Mouse (Mus musculus) forebrain, embryonic 13.5 days (tissue): ENCODE measurements at regions not wholly inside any gene's neighbourhood (a gene's known extent, or its start where the extent isn't known, plus 50 kb on each side); places are given as distances from the start of the nearest gene placed in this dataset.

ENCODE experiments used
- ATAC-seq: fragments of 200-750 bp; cut with Nextera tagmentation; 2 replicates; pipeline ENCODE4 v1.8.0; 2017
- H3K27ac ChIP-seq: fragments of 300-500 bp; sonication (generic); 2 replicates; pipeline ENCODE4 v1.5.1; 2015; ENCODE audit warnings: inconsistent platforms, mild to moderate bottlenecking, moderate library complexity
- H3K27me3 ChIP-seq: fragments of 300-500 bp; sonication (generic); 2 replicates; pipeline ENCODE4 v1.6.1; 2015; ENCODE audit warnings: mild to moderate bottlenecking, inconsistent platforms
- H3K36me3 ChIP-seq: fragments of 300-500 bp; sonication (generic); 2 replicates; pipeline ENCODE4 v1.6.1; 2015; ENCODE audit warnings: mild to moderate bottlenecking, inconsistent platforms; ENCODE audit not compliant: poor library complexity, severe bottlenecking
- H3K4me1 ChIP-seq: fragments of 300-500 bp; sonication (generic); 2 replicates; pipeline ENCODE4 v1.6.1; 2015; ENCODE audit warnings: inconsistent platforms
- H3K4me2 ChIP-seq: fragments of 300-500 bp; sonication (generic); 2 replicates; pipeline ENCODE4 v1.6.1; 2015; ENCODE audit warnings: inconsistent platforms, mild to moderate bottlenecking, moderate library complexity
- H3K4me3 ChIP-seq: fragments of 300-500 bp; sonication (generic); 2 replicates; pipeline ENCODE4 v1.5.1; 2015; ENCODE audit warnings: mild to moderate bottlenecking, inconsistent platforms
- H3K9ac ChIP-seq: fragments of 300-500 bp; sonication (generic); 2 replicates; pipeline ENCODE4 v1.6.1; 2015; ENCODE audit warnings: mild to moderate bottlenecking, inconsistent platforms
- H3K9me3 ChIP-seq: fragments of 300-500 bp; sonication (generic); replicated peaks from 2 replicates; pipeline ENCODE4 v1.6.1; 2016; ENCODE audit warnings: inconsistent platforms
- WGBS: fragments of 180-500 bp; shearing (Covaris S2); methylation state at CpG from one replicate; pipeline ENCODE4 v1.1.7; 2015; 5-methylcytosine and 5-hydroxymethylcytosine counted together

- ATAC-seq = peak; percentile 38; the same call in 1 of the 2 replicates
- no peaks in the 10 kb centered on the region for H3K36me3 ChIP-seq
- 0 out of 2 replicates have a peak, but pooled peaks cover 3% of the 10 kb centered on the region for H3K4me1 ChIP-seq
- no peak overlapping the region for H3K4me2 ChIP-seq
- H3K9ac ChIP-seq = no peak overlapping the region
- 3% methylated on average over 6 of the region's 6 CpGs for WGBS
- no peak overlapping the region for H3K27ac ChIP-seq
- H3K9me3 ChIP-seq = no peaks in the 10 kb centered on the region
- no peak overlapping the region for H3K4me3 ChIP-seq
- no peaks in the 10 kb centered on the region for H3K27me3 ChIP-seq
Measured at GRCm38 (mm10) chr2:75150986-75151385, 325.4 kb downstream of the Mtx2 start.

GRCm38 (mm10) chr2:75151519-75151918, 325.9 kb downstream of the Mtx2 start:
- Histone ChIP-seq H3K4me1 (0 out of 2 replicates have a peak, but pooled peaks cover 3% of the 10 kb centered on the region), H3K4me2 (no peak overlapping the region), H3K27ac (no peak overlapping the region), H3K4me3 (no peak overlapping the region), H3K36me3 (no peaks in the 10 kb centered on the region), H3K27me3 (no peaks in the 10 kb centered on the region), H3K9ac (no peak overlapping the region), H3K9me3 (no peaks in the 10 kb centered on the region)
- no peak for ATAC-seq
- 86% methylated on average over 8 of the region's 8 CpGs for WGBS

- H3K9ac ChIP-seq = no peak overlapping the region
- no peak overlapping the region for H3K27ac ChIP-seq
- no peaks in the 10 kb centered on the region for H3K9me3 ChIP-seq
- H3K4me3 ChIP-seq = no peak overlapping the region
- H3K36me3 ChIP-seq = no peaks in the 10 kb centered on the region
- H3K4me2 ChIP-seq = no peak overlapping the region
- H3K4me1 ChIP-seq = 0 out of 2 replicates have a peak, but pooled peaks cover 2% of the 10 kb centered on the region
- no peaks in the 10 kb centered on the region for H3K27me3 ChIP-seq
- 32% methylated on average over 6 of the region's 6 CpGs for WGBS
- ATAC-seq = no peak
Measured at GRCm38 (mm10) chr2:75152477-75152990, 326.9 kb downstream of the Mtx2 start.

- 87% methylated on average over 3 of the region's 3 CpGs for WGBS
- no peak overlapping the region for H3K9ac ChIP-seq
- H3K4me3 ChIP-seq = no peak overlapping the region
- H3K36me3 ChIP-seq = no peaks in the 10 kb centered on the region
- no peak for ATAC-seq
- no peak overlapping the region for H3K4me2 ChIP-seq
- no peak overlapping the region for H3K27ac ChIP-seq
- no peaks in the 10 kb centered on the region for H3K9me3 ChIP-seq
- no peaks in the 10 kb centered on the region for H3K4me1 ChIP-seq
- no peaks in the 10 kb centered on the region for H3K27me3 ChIP-seq
Measured at GRCm38 (mm10) chr2:75154448-75154847, 328.8 kb downstream of the Mtx2 start.

- Histone ChIP-seq H3K27ac (no peak overlapping the region), H3K9ac (no peak overlapping the region), H3K27me3 (no peaks in the 10 kb centered on the region), H3K36me3 (no peaks in the 10 kb centered on the region), H3K4me2 (no peak overlapping the region), H3K4me3 (no peak overlapping the region), H3K4me1 (no peaks in the 10 kb centered on the region), H3K9me3 (no peaks in the 10 kb centered on the region)
- ATAC-seq = no peak
- 84% methylated on average over 3 of the region's 3 CpGs for WGBS
Measured at GRCm38 (mm10) chr2:75158581-75158980, 333.0 kb downstream of the Mtx2 start.

GRCm38 (mm10) chr2:75161075-75161474, 335.5 kb downstream of the Mtx2 start:
- Histone ChIP-seq H3K9me3 (no peaks in the 10 kb centered on the region), H3K27me3 (no peaks in the 10 kb centered on the region), H3K36me3 (no peaks in the 10 kb centered on the region), H3K4me1 (no peaks in the 10 kb centered on the region), H3K9ac (no peak overlapping the region), H3K4me3 (no peak overlapping the region), H3K27ac (no peak overlapping the region), H3K4me2 (no peak overlapping the region)
- ATAC-seq = no peak
- 93% methylated on average over 14 of the region's 14 CpGs for WGBS

GRCm38 (mm10) chr2:75164987-75165386, 339.4 kb downstream of the Mtx2 start:
- no peaks in the 10 kb centered on the region for H3K36me3 ChIP-seq
- no peak overlapping the region for H3K4me3 ChIP-seq
- 85% methylated on average over 4 of the region's 4 CpGs for WGBS
- H3K4me2 ChIP-seq = no peak overlapping the region
- no peak overlapping the region for H3K27ac ChIP-seq
- H3K27me3 ChIP-seq = no peaks in the 10 kb centered on the region
- ATAC-seq = no peak
- H3K4me1 ChIP-seq = no peaks in the 10 kb centered on the region
- H3K9ac ChIP-seq = no peak overlapping the region
- H3K9me3 ChIP-seq = no peaks in the 10 kb centered on the region

GRCm38 (mm10) chr2:75176267-75176666, 350.7 kb downstream of the Mtx2 start:
- no peaks in the 10 kb centered on the region for H3K9me3 ChIP-seq
- H3K27ac ChIP-seq = no peak overlapping the region
- 61% methylated on average over 5 of the region's 5 CpGs for WGBS
- no peak overlapping the region for H3K9ac ChIP-seq
- H3K4me3 ChIP-seq = no peak overlapping the region
- H3K4me1 ChIP-seq = peaks cover 16% of the 10 kb centered on the region
- H3K4me2 ChIP-seq = no peak overlapping the region
- no peak for ATAC-seq
- H3K36me3 ChIP-seq = no peaks in the 10 kb centered on the region
- no peaks in the 10 kb centered on the region for H3K27me3 ChIP-seq

GRCm38 (mm10) chr2:75183293-75183692, 357.7 kb downstream of the Mtx2 start:
- H3K9me3 ChIP-seq = no peaks in the 10 kb centered on the region
- no peaks in the 10 kb centered on the region for H3K36me3 ChIP-seq
- no peak overlapping the region for H3K4me3 ChIP-seq
- 32% methylated on average over 4 of the region's 4 CpGs for WGBS
- H3K4me1 ChIP-seq = peaks cover 15% of the 10 kb centered on the region
- no peak overlapping the region for H3K9ac ChIP-seq
- ATAC-seq = no peak
- no peak overlapping the region for H3K4me2 ChIP-seq
- no peak overlapping the region for H3K27ac ChIP-seq
- H3K27me3 ChIP-seq = no peaks in the 10 kb centered on the region

- WGBS = 50% methylated on average over 7 of the region's 7 CpGs
- no peaks in the 10 kb centered on the region for H3K36me3 ChIP-seq
- no peaks in the 10 kb centered on the region for H3K27me3 ChIP-seq
- no peak overlapping the region for H3K4me2 ChIP-seq
- no peak overlapping the region for H3K9ac ChIP-seq
- no peak overlapping the region for H3K4me3 ChIP-seq
- no peak for ATAC-seq
- no peaks in the 10 kb centered on the region for H3K4me1 ChIP-seq
- no peaks in the 10 kb centered on the region for H3K9me3 ChIP-seq
- H3K27ac ChIP-seq = no peak overlapping the region
Measured at GRCm38 (mm10) chr2:75202587-75203220, 377.1 kb downstream of the Mtx2 start.

GRCm38 (mm10) chr2:75208821-75209758, 383.5 kb downstream of the Mtx2 start:
- Histone ChIP-seq H3K27me3 (no peaks in the 10 kb centered on the region), H3K9ac (no peak overlapping the region), H3K4me1 (peaks cover 13% of the 10 kb centered on the region), H3K9me3 (no peaks in the 10 kb centered on the region), H3K4me3 (no peak overlapping the region), H3K4me2 (peak overlapping the region; percentile 29), H3K27ac (no peak overlapping the region), H3K36me3 (no peaks in the 10 kb centered on the region)
- WGBS = 57% methylated on average over 27 of the region's 27 CpGs
- no peak for ATAC-seq
